Mouse (Mus musculus) E14TG2a.4 (cell line): Measurements from ENCODE around the gene Lmbr1l.

Experiments
- H3K27me3 ChIP-seq: 2 replicates; pipeline ENCODE4 v1.6.1; 2014; ENCODE audit warnings: low read length, control low read depth; ENCODE audit not compliant: insufficient read depth
- H3K36me3 ChIP-seq: 2 replicates; pipeline ENCODE4 v1.6.1; 2014; ENCODE audit warnings: low read length, control low read depth; ENCODE audit not compliant: insufficient read depth
- H3K4me1 ChIP-seq: replicated peaks from 2 replicates; pipeline ENCODE4 v1.6.1; 2014; ENCODE audit warnings: low read depth, low read length, control low read depth
- H3K4me3 ChIP-seq: replicated peaks from 2 replicates; pipeline ENCODE4 v1.5.1; 2014; ENCODE audit warnings: mild to moderate bottlenecking, low read length
- H3K9me3 ChIP-seq: 2 replicates; pipeline ENCODE4 v1.6.1; 2014; ENCODE audit warnings: low read length, control low read depth
- CTCF ChIP-seq: conservative IDR thresholded peaks from 2 replicates; pipeline ENCODE4 v1.5.1; 2014; ENCODE audit warnings: low read length
- NANOG ChIP-seq: IDR thresholded peaks from 2 replicates; pipeline ENCODE4 v1.6.1; 2014; ENCODE audit warnings: borderline replicate concordance, low read length, mixed read lengths
- POU5F1 ChIP-seq: IDR thresholded peaks from 2 replicates; pipeline ENCODE4 v1.6.1; 2014; ENCODE audit warnings: low read length, borderline replicate concordance

The Lmbr1l gene

GRCm38 (mm10) chr15:98895635-98896589, 22.1 kb downstream of the Lmbr1l start:
- Histone ChIP-seq H3K9me3 (no peaks in the 10 kb centered on the region), H3K4me1 (peaks cover 75% of the 10 kb centered on the region), H3K27me3 (peaks cover 81% of the 10 kb centered on the region), H3K36me3 (no peaks in the 10 kb centered on the region), H3K4me3 (peak overlapping the region; percentile 69)
- TF ChIP-seq CTCF (no peak), NANOG (no peak), POU5F1 (no peak)

DNA sequence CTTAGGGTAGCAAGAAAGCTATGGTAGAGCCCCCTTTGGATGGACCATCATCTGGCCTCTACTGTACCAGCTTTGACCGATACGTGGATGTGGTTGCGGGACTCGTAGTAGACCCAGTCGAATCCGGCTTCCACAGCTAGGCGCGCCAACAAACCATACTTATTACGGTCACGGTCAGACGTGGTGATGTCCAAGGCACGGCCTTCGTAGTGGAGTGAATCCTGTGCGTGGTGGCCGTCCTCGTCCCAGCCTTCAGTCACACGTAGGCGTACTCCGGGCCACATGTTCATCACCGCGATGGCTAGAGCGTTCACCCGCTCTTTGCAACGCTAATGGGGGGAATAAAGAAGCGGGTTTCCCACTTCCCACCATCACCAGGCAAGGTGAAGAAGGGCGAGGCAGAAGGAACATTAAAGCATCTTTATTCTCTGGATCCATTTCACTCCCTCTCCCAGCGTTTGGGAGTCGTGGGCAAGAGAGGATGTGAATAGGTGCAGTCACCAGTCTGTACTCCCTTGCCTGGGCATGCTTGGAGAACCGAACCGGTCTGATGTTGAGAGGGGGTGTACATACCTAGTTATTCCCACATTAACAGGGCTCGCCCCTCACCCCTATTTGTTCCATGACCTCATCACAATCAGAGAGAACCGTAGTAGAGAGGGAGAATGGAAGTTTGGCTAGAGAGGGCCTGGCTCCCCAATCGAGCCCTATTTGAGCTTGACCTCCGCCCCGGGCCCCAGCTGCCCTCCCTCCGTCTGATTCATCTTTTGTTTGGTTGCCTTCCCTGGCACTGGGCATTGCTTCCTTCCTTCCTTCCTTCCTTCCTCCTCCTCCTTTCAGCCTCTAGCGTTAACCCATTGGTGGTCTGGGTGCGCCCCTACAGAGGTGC, 23.0 kb downstream of the Lmbr1l start:
- Histone ChIP-seq H3K4me1 (peaks cover 78% of the 10 kb centered on the region), H3K4me3 (peak overlapping the region; percentile 71), H3K36me3 (no peaks in the 10 kb centered on the region), H3K27me3 (peaks cover 74% of the 10 kb centered on the region), H3K9me3 (no peaks in the 10 kb centered on the region)
- TF ChIP-seq POU5F1 (no peak), CTCF (no peak), NANOG (no peak)

GRCm38 (mm10) chr15:98893940-98894745, 23.9 kb downstream of the Lmbr1l start, which contains the start of gene Rhebl1:
Rhebl1 (minus strand) TSS chr15:98894540.
- TF ChIP-seq POU5F1: no peak
- TF ChIP-seq NANOG: no peak
- no peak for TF ChIP-seq CTCF
- Histone ChIP-seq H3K4me3 (peak within 1 kb of the TSS; percentile 71), H3K9me3 (no peaks in the 10 kb centered on the region), H3K36me3 (no peaks in the 10 kb centered on the region), H3K4me1 (peaks cover 78% of the 10 kb centered on the region), H3K27me3 (peaks cover 68% of the 10 kb centered on the region)

DNA sequence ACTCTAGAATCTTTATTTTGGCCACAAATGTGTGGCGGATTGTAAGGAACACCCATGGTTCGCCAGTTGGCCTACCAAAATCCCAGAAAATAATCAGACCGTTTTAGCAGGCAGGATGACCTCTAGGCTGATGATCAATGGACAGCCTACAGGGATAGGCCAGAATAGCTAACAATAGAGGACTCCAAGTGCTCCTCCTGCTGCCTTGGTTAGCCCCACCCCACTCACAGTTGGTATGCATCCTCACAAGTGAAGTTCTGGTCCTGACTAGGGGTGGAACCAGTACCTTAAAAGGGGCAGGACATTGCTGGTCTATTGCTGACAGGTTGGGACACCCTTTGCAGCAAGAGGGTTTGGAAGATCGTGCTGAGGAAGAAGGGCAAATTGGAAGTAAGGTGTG, 25.0 kb downstream of the Lmbr1l start:
- Histone ChIP-seq H3K27me3 (peaks cover 57% of the 10 kb centered on the region), H3K9me3 (no peaks in the 10 kb centered on the region), H3K4me3 (0 out of 2 replicates have a peak overlapping the region, but pooled peaks have one; percentile 1), H3K36me3 (no peaks in the 10 kb centered on the region), H3K4me1 (peaks cover 68% of the 10 kb centered on the region)
- TF ChIP-seq CTCF (no peak), NANOG (no peak), POU5F1 (no peak)

DNA sequence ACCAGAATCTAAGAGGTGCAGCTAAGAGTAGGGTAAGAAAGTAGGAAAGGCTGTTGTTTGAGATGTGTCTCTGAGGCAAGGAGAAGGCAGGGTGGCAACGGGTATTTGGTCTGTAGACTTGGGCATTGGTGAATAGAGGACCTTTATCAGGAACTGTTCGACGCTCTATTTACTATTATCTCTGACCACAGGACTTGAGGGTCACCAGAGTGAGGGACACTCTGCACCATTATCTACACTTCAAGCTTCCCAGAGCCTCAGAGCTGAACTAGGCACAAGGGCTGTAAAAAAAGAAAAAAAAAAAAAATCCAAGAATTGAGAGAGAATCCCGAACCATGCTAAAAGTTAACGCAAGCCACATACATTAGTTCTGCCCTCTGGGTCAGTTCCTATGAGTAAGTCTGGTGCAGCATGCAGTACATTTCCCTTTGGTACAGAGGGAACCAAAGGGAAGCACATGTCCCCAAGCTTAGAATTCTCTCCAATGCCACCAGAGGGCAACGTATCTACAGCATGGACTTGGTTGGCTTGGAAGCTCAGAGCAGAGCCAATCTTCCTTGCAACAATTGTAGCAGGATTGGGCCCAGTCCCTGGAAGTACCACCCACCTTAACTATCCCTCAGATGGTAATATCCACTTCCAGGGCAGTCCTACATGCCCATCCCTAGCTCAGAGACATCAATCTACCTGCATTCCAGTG, 26.0 kb downstream of the Lmbr1l start:
- no peak for TF ChIP-seq NANOG
- no peak for TF ChIP-seq POU5F1
- peak; percentile 48 for TF ChIP-seq CTCF
- no peak overlapping the region for H3K4me3 ChIP-seq
- peaks cover 6% of the 10 kb centered on the region for H3K9me3 ChIP-seq
- peaks cover 47% of the 10 kb centered on the region for H3K27me3 ChIP-seq
- peaks cover 59% of the 10 kb centered on the region for H3K4me1 ChIP-seq
- H3K36me3 ChIP-seq: no peaks in the 10 kb centered on the region

DNA sequence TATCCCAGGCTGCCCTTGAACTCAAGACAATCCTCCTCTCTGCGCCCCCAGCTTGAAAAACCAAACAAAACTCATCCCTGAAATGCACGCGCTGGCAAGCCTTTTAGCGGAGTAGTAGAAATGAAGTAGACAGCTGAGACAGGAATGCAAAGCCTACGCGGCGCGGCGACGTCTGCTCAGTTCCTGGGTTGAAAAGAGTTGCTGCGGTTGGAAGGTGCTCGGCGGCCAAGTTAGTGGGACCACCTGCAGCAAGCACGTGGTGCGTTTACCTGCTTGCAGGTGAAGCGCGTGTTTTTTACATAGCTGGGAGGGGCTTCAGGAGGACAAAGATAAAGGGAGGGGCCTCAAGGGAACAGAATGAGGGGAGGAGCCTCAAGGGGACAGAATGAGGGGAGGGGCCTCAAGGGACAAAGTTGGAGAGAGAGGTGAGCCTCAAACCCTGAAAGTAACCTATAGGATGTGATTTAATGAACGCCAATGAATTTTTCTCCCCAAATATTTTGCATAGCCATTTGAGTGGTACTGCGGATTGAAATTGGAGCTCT, 26.8 kb downstream of the Lmbr1l start:
- peaks cover 40% of the 10 kb centered on the region for H3K27me3 ChIP-seq
- peaks cover 10% of the 10 kb centered on the region for H3K9me3 ChIP-seq
- H3K4me1 ChIP-seq: peaks cover 54% of the 10 kb centered on the region
- H3K4me3 ChIP-seq: peak overlapping the region; percentile 76
- H3K36me3 ChIP-seq: no peaks in the 10 kb centered on the region
- TF ChIP-seq NANOG (no peak), CTCF (no peak), POU5F1 (no peak)

- Histone ChIP-seq H3K4me3 (no peak overlapping the region), H3K27me3 (peaks cover 2% of the 10 kb centered on the region; the same call in 1 of the 2 replicates), H3K9me3 (peaks cover 10% of the 10 kb centered on the region), H3K36me3 (no peaks in the 10 kb centered on the region), H3K4me1 (peaks cover 24% of the 10 kb centered on the region)
- TF ChIP-seq NANOG: no peak
- TF ChIP-seq CTCF: no peak
- no peak for TF ChIP-seq POU5F1
These were observed 30.5 kb downstream of the Lmbr1l start for GRCm38 (mm10) chr15:98887526-98887925.
